Mouse (Mus musculus) MEL (cell line): Measurements from ENCODE around the gene Nos1ap. TPM values are rescaled to one million over a fixed set of nuclear protein-coding genes. Genes with fewer than 3 reads are reported as not detected.

Experiments used
- DNase-seq: peaks from one replicate; pipeline ENCODE4 v3.0.0; 2011; ENCODE audit warnings: low read depth, low spot score
- H3K27ac ChIP-seq: 2 replicates; pipeline ENCODE4 v1.5.1; 2012; ENCODE audit warnings: low read depth, mild to moderate bottlenecking, control low read depth, low read length, moderate library complexity; ENCODE audit not compliant: control insufficient read depth
- H3K27me3 ChIP-seq, 2 experiments: fragments of 150-350 bp in 1 of 2; sonication (generic) in 1 of 2; 2 replicates each; pipeline ENCODE4 v1.6.1; 2012; ENCODE audit warnings: low read length in 2 of 2, mild to moderate bottlenecking in 2 of 2, improper control_type of control experiment in 1 of 2, moderate library complexity in 1 of 2; ENCODE audit not compliant: insufficient read depth in 2 of 2, control insufficient read depth in 1 of 2
- H3K36me3 ChIP-seq, 2 experiments: 2 replicates each; pipeline ENCODE4 v1.6.1; 2012 to 2014; ENCODE audit warnings: low read length in 2 of 2, improper control_type of control experiment in 1 of 2, inconsistent platforms in 1 of 2, mild to moderate bottlenecking in 1 of 2; ENCODE audit not compliant: insufficient read depth in 2 of 2, control insufficient read depth in 1 of 2
- H3K4me1 ChIP-seq, 2 experiments: fragments of 150-350 bp in 1 of 2; sonication (generic) in 1 of 2; 2 replicates each; pipeline ENCODE4 v1.6.1; 2012; ENCODE audit warnings: low read length in 2 of 2, improper control_type of control experiment in 1 of 2, mild to moderate bottlenecking in 1 of 2; ENCODE audit not compliant: insufficient read depth in 2 of 2, control insufficient read depth in 1 of 2
- H3K4me3 ChIP-seq, 2 experiments: fragments of 150-350 bp in 1 of 2; sonication (generic) in 1 of 2; 2 replicates each; pipeline ENCODE4 v1.5.1; 2012; ENCODE audit warnings: low read depth in 2 of 2, low read length in 2 of 2, mild to moderate bottlenecking in 2 of 2, moderate library complexity in 2 of 2, control low read depth in 1 of 2, improper control_type of control experiment in 1 of 2; ENCODE audit not compliant: control insufficient read depth in 1 of 2, insufficient read depth in 1 of 2
- H3K79me2 ChIP-seq: 2 replicates; pipeline ENCODE4 v1.6.1; 2012; ENCODE audit warnings: mild to moderate bottlenecking, low read length, moderate library complexity; ENCODE audit not compliant: control insufficient read depth, poor library complexity, insufficient read depth
- H3K9ac ChIP-seq: 2 replicates; pipeline ENCODE4 v1.6.1; 2012; ENCODE audit warnings: low read depth, mild to moderate bottlenecking, control low read depth, low read length, moderate library complexity; ENCODE audit not compliant: control insufficient read depth, poor library complexity, severe bottlenecking
- H3K9me3 ChIP-seq: fragments of 150-350 bp; sonication (generic); replicated peaks from 2 replicates; pipeline ENCODE4 v1.6.1; 2012; ENCODE audit warnings: mild to moderate bottlenecking, low read length, improper control_type of control experiment, moderate library complexity; ENCODE audit not compliant: insufficient read depth
- CHD1 ChIP-seq: IDR thresholded peaks from 2 replicates; pipeline ENCODE4 v1.6.1; 2012; ENCODE audit warnings: low read depth, mild to moderate bottlenecking, inconsistent platforms, low read length, improper control_type of control experiment
- E2F4 ChIP-seq: IDR thresholded peaks from 2 replicates; pipeline ENCODE4 v1.6.1; 2011; ENCODE audit warnings: low read depth, low read length, improper control_type of control experiment, borderline replicate concordance
- ETS1 ChIP-seq: IDR thresholded peaks from 2 replicates; pipeline ENCODE4 v1.6.1; 2012; ENCODE audit warnings: low read depth, mild to moderate bottlenecking, inconsistent platforms, low read length, improper control_type of control experiment, moderate library complexity
- GABPA ChIP-seq: IDR thresholded peaks from 2 replicates; pipeline ENCODE4 v1.6.1; 2012; ENCODE audit warnings: low read depth, mild to moderate bottlenecking, inconsistent platforms, low read length, improper control_type of control experiment, moderate library complexity
- HCFC1 ChIP-seq: IDR thresholded peaks from 2 replicates; pipeline ENCODE4 v1.6.1; 2012; ENCODE audit warnings: low read depth, mild to moderate bottlenecking, inconsistent platforms, low read length, improper control_type of control experiment, moderate library complexity
- JUND ChIP-seq: IDR thresholded peaks from 2 replicates; pipeline ENCODE4 v1.6.1; 2011; ENCODE audit warnings: low read depth, mild to moderate bottlenecking, improper control_type of control experiment, low read length
- MAZ ChIP-seq: IDR thresholded peaks from 2 replicates; pipeline ENCODE4 v1.6.1; 2012; ENCODE audit warnings: low read depth, mild to moderate bottlenecking, inconsistent platforms, low read length, improper control_type of control experiment
- MXI1 ChIP-seq: IDR thresholded peaks from 2 replicates; pipeline ENCODE4 v1.6.1; 2011; ENCODE audit warnings: mild to moderate bottlenecking, low read depth, low read length, improper control_type of control experiment
- MYB ChIP-seq: IDR thresholded peaks from 2 replicates; pipeline ENCODE4 v1.6.1; 2011; ENCODE audit warnings: mild to moderate bottlenecking, low read depth, low read length, improper control_type of control experiment
- MYC ChIP-seq: IDR thresholded peaks from 2 replicates; pipeline ENCODE4 v1.6.1; 2011; ENCODE audit warnings: low read depth, mild to moderate bottlenecking, low read length, improper control_type of control experiment, moderate library complexity
- NELFE ChIP-seq: IDR thresholded peaks from 2 replicates; pipeline ENCODE4 v1.6.1; 2011; ENCODE audit warnings: low read depth, low read length, improper control_type of control experiment
- RCOR1 ChIP-seq: IDR thresholded peaks from 2 replicates; pipeline ENCODE4 v1.6.1; 2012; ENCODE audit warnings: low read depth, mild to moderate bottlenecking, inconsistent platforms, low read length, improper control_type of control experiment
- SIN3A ChIP-seq: IDR thresholded peaks from 2 replicates; pipeline ENCODE4 v1.6.1; 2012; ENCODE audit warnings: low read length, improper control_type of control experiment, inconsistent platforms
- SMC3 ChIP-seq: IDR thresholded peaks from 2 replicates; pipeline ENCODE4 v1.6.1; 2011; ENCODE audit warnings: low read depth, low read length, improper control_type of control experiment
- TCF12 ChIP-seq: IDR thresholded peaks from 2 replicates; pipeline ENCODE4 v1.6.1; 2014; ENCODE audit warnings: low read depth, mild to moderate bottlenecking, inconsistent platforms, low read length, improper control_type of control experiment, moderate library complexity
- UBTF ChIP-seq: IDR thresholded peaks from 2 replicates; pipeline ENCODE4 v1.6.1; 2012; ENCODE audit warnings: low read depth, mild to moderate bottlenecking, inconsistent platforms, low read length, improper control_type of control experiment, moderate library complexity, borderline replicate concordance; ENCODE audit not compliant: insufficient read depth
- USF1 ChIP-seq: IDR thresholded peaks from 2 replicates; pipeline ENCODE4 v1.6.1; 2014; ENCODE audit warnings: low read depth, mild to moderate bottlenecking, inconsistent platforms, low read length, improper control_type of control experiment, moderate library complexity
- ZC3H11A ChIP-seq: IDR thresholded peaks from 2 replicates; pipeline ENCODE4 v1.6.1; 2012; ENCODE audit warnings: low read depth, mild to moderate bottlenecking, inconsistent platforms, low read length, improper control_type of control experiment
- ZKSCAN1 ChIP-seq: IDR thresholded peaks from 2 replicates; pipeline ENCODE4 v1.6.1; 2012; ENCODE audit warnings: low read depth, mild to moderate bottlenecking, inconsistent platforms, low read length, improper control_type of control experiment, moderate library complexity
- ZMIZ1 ChIP-seq: IDR thresholded peaks from 2 replicates; pipeline ENCODE4 v1.6.1; 2012; ENCODE audit warnings: low read depth, mild to moderate bottlenecking, inconsistent platforms, low read length, improper control_type of control experiment, moderate library complexity
- polyA plus RNA-seq, 2 experiments: library from polyadenylated mRNA; stranded (reverse) in 1 of 2; unstranded in 1 of 2; fragments of >175 nt in 1 of 2; fragments of >200 nt in 1 of 2; gene quantifications; 2 replicates each; pipeline versions ENCODE4 v1.2.1 to v1.2.4; 2012; ENCODE audit warnings: low replicate concordance in 2 of 2, low read depth in 1 of 2; ENCODE audit not compliant: insufficient read length in 2 of 2, insufficient read depth in 1 of 2, missing spikeins in 1 of 2
- total RNA-seq: library from RNA; depleted of rRNA; stranded (reverse); fragments of 300-350 nt; gene quantifications from 2 replicates; pipeline ENCODE4 v1.2.3, GENCODE M21; 2012

The Nos1ap gene
- total and polyA plus RNA-seq, 3 experiments: 0.62 to 2.4 TPM; not detected in 1

GRCm38 (mm10) chr1:170453455-170453854 is 136.2 kb downstream of the Nos1ap start:
- Histone ChIP-seq H3K9ac (no peak overlapping the region), H3K36me3 (no peaks in the 10 kb centered on the region), H3K4me3 (no peak overlapping the region), H3K27me3 (no peaks in the 10 kb centered on the region), H3K9me3 (no peaks in the 10 kb centered on the region), H3K4me1 (no peaks in the 10 kb centered on the region), H3K27ac (no peak overlapping the region), H3K79me2 (no peaks in the 10 kb centered on the region)
- TF ChIP-seq USF1: no peak
- TF ChIP-seq UBTF: no peak
- no peak for TF ChIP-seq ZMIZ1
- no peak for DNase-seq

GRCm38 (mm10) chr1:170448244-170448643 is 141.4 kb downstream of the Nos1ap start:
- Histone ChIP-seq H3K4me3 (no peak overlapping the region), H3K27ac (no peak overlapping the region), H3K36me3 (no peaks in the 10 kb centered on the region), H3K9me3 (no peaks in the 10 kb centered on the region), H3K27me3 (no peaks in the 10 kb centered on the region; a peak in 1 of 4 replicates), H3K9ac (no peak overlapping the region), H3K79me2 (no peaks in the 10 kb centered on the region), H3K4me1 (no peaks in the 10 kb centered on the region)
- TF ChIP-seq HCFC1: no peak
- no peak for TF ChIP-seq MAZ
- no peak for TF ChIP-seq NELFE
- TF ChIP-seq SMC3: no peak
- TF ChIP-seq MXI1: no peak
- TF ChIP-seq CHD1: no peak
- TF ChIP-seq E2F4: no peak
- TF ChIP-seq SIN3A: no peak
- DNase-seq: no peak

GRCm38 (mm10) chr1:170445458-170445857 is 144.2 kb downstream of the Nos1ap start:
- no peaks in the 10 kb centered on the region for H3K36me3 ChIP-seq
- no peak overlapping the region for H3K4me3 ChIP-seq
- no peak for DNase-seq
- H3K27me3 ChIP-seq: no peaks in the 10 kb centered on the region; a peak in 1 of 4 replicates
- no peaks in the 10 kb centered on the region for H3K4me1 ChIP-seq
- no peak overlapping the region for H3K9ac ChIP-seq
- TF ChIP-seq ZKSCAN1 (no peak), SMC3 (no peak), ZC3H11A (no peak), UBTF (no peak), JUND (no peak), TCF12 (no peak), GABPA (no peak), ETS1 (no peak), MYC (no peak), RCOR1 (no peak), MYB (no peak), MXI1 (no peak)
- TF ChIP-seq, all 39 proteins: peak for 0
- no peaks in the 10 kb centered on the region for H3K9me3 ChIP-seq
- H3K79me2 ChIP-seq: no peaks in the 10 kb centered on the region
- H3K27ac ChIP-seq: no peak overlapping the region
